Mouse (Mus musculus): ENCODE measurements around the gene Phf11b. TPM values are rescaled to one million over a fixed set of nuclear protein-coding genes. Genes with fewer than 3 reads are reported as not detected.

Phf11b gene
- polyA plus RNA-seq (2017; shearing (Covaris generic)), result 180 TPM

DNA sequence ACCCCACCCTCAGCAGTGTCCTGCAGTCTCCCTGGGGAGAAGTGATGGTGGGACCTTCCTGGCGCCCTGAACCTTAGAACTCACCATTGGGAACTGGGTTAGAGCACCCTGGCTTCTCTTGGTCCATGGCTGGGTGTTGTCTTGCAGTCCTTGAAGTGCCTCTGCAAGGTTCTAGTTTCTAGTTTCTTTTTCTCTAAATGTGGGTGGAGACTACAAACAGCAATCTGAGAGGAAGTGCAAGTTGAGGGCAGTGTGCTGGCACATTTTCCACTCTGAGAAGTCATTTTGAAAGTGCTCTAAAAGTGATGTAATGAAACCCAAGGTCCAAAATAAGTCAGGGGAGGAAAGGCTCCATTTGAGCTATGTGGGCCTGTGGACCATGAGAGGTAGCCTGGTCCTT is at the start of gene Phf11b:
TSS of gene Phf11b (minus strand) at position 163 of the 400 bp plus-strand sequence.

GRCm38 (mm10) chr14:59365244-59365644 is 24.1 kb upstream of the Phf11b start, which contains the start of gene Phf11d:
Phf11d (minus strand) TSS chr14:59365470.

GRCm38 (mm10) chr14:59297391-59297790 is 43.8 kb downstream of the Phf11b start, which contains the start of gene Phf11a:
Phf11a (minus strand) TSS chr14:59297522.

Other genes starting within 250 kb of the Phf11b start
- not detected for gene 1700129C05Rik, start 198.5 kb downstream of the Phf11b start, polyA plus RNA-seq (2017; shearing (Covaris generic))
- gene Gm5142, start 162.6 kb downstream of the Phf11b start, polyA plus RNA-seq (2017; shearing (Covaris generic)), result not detected
- gene Rcbtb1, start 140.1 kb downstream of the Phf11b start, polyA plus RNA-seq (2017; shearing (Covaris generic)), result 82.7 TPM
- 9.8 TPM for gene Gm6904, start 81.1 kb downstream of the Phf11b start, polyA plus RNA-seq (2017; shearing (Covaris generic))
- 38.1 TPM for gene Phf11a, start 43.8 kb downstream of the Phf11b start, polyA plus RNA-seq (2017; shearing (Covaris generic))
- gene Phf11d, start 24.1 kb upstream of the Phf11b start, polyA plus RNA-seq (2017; shearing (Covaris generic)), result 13.6 TPM
- 23.0 TPM for gene Phf11c, start 54.0 kb upstream of the Phf11b start, polyA plus RNA-seq (2017; shearing (Covaris generic))
- gene Setdb2, start 99.5 kb upstream of the Phf11b start, polyA plus RNA-seq (2017; shearing (Covaris generic)), result 25.8 TPM
- 57.8 TPM for gene Cab39l, start 99.6 kb upstream of the Phf11b start, polyA plus RNA-seq (2017; shearing (Covaris generic))

All from CD4-positive, CD25-positive, alpha-beta regulatory T cell (primary cell).